Mouse (Mus musculus): ENCODE data around the gene Cd300c. TPM values are rescaled to one million over a fixed set of nuclear protein-coding genes. Genes with fewer than 3 reads are reported as not detected.

The Cd300c gene
- polyA plus RNA-seq (2015; fragmentation: Illumina TruSeq; extraction: RNeasy Lipid Tissue Mini Kit (QIAGEN cat#74804); ENCODE audit: insufficient read depth, low replicate concordance) = 7.7 TPM

DNA sequence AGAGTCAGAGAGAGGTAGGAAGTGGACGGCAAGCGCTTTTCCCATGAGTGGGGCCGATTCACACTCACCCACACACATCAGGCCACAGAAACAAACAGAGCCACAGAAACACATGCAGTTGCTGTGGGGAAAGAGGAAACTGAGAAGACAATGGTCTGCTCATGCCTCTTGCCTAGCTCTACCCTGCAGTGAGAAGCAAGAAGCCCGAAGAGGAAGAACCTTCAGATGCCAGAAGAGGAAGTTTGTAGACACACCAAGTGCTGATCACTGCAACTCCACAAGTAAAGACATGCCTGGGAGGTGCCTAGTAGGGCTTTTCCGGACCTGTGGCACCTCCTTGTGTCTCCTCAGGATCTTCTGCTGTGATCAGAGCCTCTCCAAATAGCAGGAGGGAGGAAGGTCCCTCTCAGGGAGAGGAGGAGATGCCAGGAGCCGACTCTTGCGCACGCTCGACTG is at the start of gene Cd300c:
Cd300c (minus strand) TSS at position 406 of the 456 bp plus-strand sequence.

DNA sequence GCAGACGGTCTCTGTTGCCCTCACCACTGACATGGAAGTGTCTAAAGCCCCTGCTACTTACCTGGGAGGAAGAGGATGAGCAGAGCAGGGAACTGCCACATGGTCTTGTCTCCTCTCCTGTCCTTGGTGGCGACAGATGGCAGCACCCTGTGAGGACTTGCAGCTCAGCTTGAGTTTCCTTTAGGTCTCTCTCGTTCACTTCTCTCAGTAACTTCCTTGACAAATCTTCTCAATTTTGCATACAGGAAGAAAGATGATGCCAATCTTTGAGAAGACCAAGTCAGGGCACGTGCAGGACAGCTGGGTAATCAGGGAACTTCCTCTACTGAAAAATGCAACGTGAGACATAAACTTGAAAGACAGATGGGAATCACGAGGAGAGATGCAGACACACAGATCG is 47.1 kb upstream of the Cd300c start, which contains the start of gene Cd300ld2:
Cd300ld2 (minus strand) TSS at position 101 of the 400 bp plus-strand sequence.

GRCm38 (mm10) chr11:115001474-115002040 is 32.6 kb upstream of the Cd300c start, which contains the start of gene Cd300c2:
Cd300c2 (minus strand) TSS chr11:115001880.

GRCm38 (mm10) chr11:114989793-114990192 is 20.8 kb upstream of the Cd300c start, which contains the start of gene Cd300ld:
Cd300ld (minus strand) TSS chr11:114989922.

DNA sequence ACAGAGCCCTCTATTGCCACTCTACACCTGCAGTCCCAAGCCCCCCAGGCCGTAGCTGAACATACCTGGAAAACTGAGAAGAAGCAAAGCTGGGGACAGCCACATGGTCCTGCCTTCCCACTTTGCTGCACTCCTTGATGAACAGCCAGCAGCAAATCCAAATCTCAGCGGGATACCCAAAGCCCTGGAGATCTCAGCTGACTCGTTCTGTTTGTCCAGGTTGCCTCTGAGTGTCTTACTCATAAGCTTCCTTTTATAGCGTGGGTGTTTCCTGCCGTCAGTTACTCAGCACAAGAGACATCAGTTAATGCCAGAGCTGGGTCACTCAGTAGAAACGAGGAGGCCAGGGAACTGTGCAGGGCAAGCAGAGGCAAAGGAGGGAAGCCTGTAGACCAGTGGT is 34.8 kb downstream of the Cd300c start, which contains the start of gene Cd300lb:
Cd300lb (minus strand) TSS at position 243 of the 400 bp plus-strand sequence.

Other genes starting within 250 kb of the Cd300c start
- gene Dnaic2, start 241.7 kb downstream of the Cd300c start, polyA plus RNA-seq (2015; fragmentation: Illumina TruSeq; extraction: RNeasy Lipid Tissue Mini Kit (QIAGEN cat#74804); ENCODE audit: insufficient read depth, low replicate concordance) = 0.65 TPM
- gene Kif19a, start 203.8 kb downstream of the Cd300c start, polyA plus RNA-seq (2015; fragmentation: Illumina TruSeq; extraction: RNeasy Lipid Tissue Mini Kit (QIAGEN cat#74804); ENCODE audit: insufficient read depth, low replicate concordance) = 1.8 TPM
- not detected for gene Btbd17, start 173.2 kb downstream of the Cd300c start, polyA plus RNA-seq (2015; fragmentation: Illumina TruSeq; extraction: RNeasy Lipid Tissue Mini Kit (QIAGEN cat#74804); ENCODE audit: insufficient read depth, low replicate concordance)
- gene Gpr142, start 170.2 kb downstream of the Cd300c start, polyA plus RNA-seq (2015; fragmentation: Illumina TruSeq; extraction: RNeasy Lipid Tissue Mini Kit (QIAGEN cat#74804); ENCODE audit: insufficient read depth, low replicate concordance) = not detected
- 4.4 TPM for gene Gprc5c, start 118.0 kb downstream of the Cd300c start, polyA plus RNA-seq (2015; fragmentation: Illumina TruSeq; extraction: RNeasy Lipid Tissue Mini Kit (QIAGEN cat#74804); ENCODE audit: insufficient read depth, low replicate concordance)
- 37.7 TPM for gene Cd300a, start 79.1 kb downstream of the Cd300c start, polyA plus RNA-seq (2015; fragmentation: Illumina TruSeq; extraction: RNeasy Lipid Tissue Mini Kit (QIAGEN cat#74804); ENCODE audit: insufficient read depth, low replicate concordance)
- gene Cd300lb, start 34.8 kb downstream of the Cd300c start, polyA plus RNA-seq (2015; fragmentation: Illumina TruSeq; extraction: RNeasy Lipid Tissue Mini Kit (QIAGEN cat#74804); ENCODE audit: insufficient read depth, low replicate concordance) = 9.6 TPM
- 12.6 TPM for gene Cd300ld, start 20.8 kb upstream of the Cd300c start, polyA plus RNA-seq (2015; fragmentation: Illumina TruSeq; extraction: RNeasy Lipid Tissue Mini Kit (QIAGEN cat#74804); ENCODE audit: insufficient read depth, low replicate concordance)
- 52.5 TPM for gene Cd300c2, start 32.7 kb upstream of the Cd300c start, polyA plus RNA-seq (2015; fragmentation: Illumina TruSeq; extraction: RNeasy Lipid Tissue Mini Kit (QIAGEN cat#74804); ENCODE audit: insufficient read depth, low replicate concordance)
- not detected for gene Cd300ld2, start 47.0 kb upstream of the Cd300c start, polyA plus RNA-seq (2015; fragmentation: Illumina TruSeq; extraction: RNeasy Lipid Tissue Mini Kit (QIAGEN cat#74804); ENCODE audit: insufficient read depth, low replicate concordance)
- 0.65 TPM for gene Cd300ld4, start 57.9 kb upstream of the Cd300c start, polyA plus RNA-seq (2015; fragmentation: Illumina TruSeq; extraction: RNeasy Lipid Tissue Mini Kit (QIAGEN cat#74804); ENCODE audit: insufficient read depth, low replicate concordance)
- not detected for gene Cd300ld5, start 68.6 kb upstream of the Cd300c start, polyA plus RNA-seq (2015; fragmentation: Illumina TruSeq; extraction: RNeasy Lipid Tissue Mini Kit (QIAGEN cat#74804); ENCODE audit: insufficient read depth, low replicate concordance)
- gene Cd300ld3, start 79.3 kb upstream of the Cd300c start, polyA plus RNA-seq (2015; fragmentation: Illumina TruSeq; extraction: RNeasy Lipid Tissue Mini Kit (QIAGEN cat#74804); ENCODE audit: insufficient read depth, low replicate concordance) = 11.1 TPM
- gene Cd300e, start 93.0 kb upstream of the Cd300c start, polyA plus RNA-seq (2015; fragmentation: Illumina TruSeq; extraction: RNeasy Lipid Tissue Mini Kit (QIAGEN cat#74804); ENCODE audit: insufficient read depth, low replicate concordance) = 20.9 TPM
- gene Rab37, start 122.3 kb upstream of the Cd300c start, polyA plus RNA-seq (2015; fragmentation: Illumina TruSeq; extraction: RNeasy Lipid Tissue Mini Kit (QIAGEN cat#74804); ENCODE audit: insufficient read depth, low replicate concordance) = 23.0 TPM
- 35.4 TPM for gene Cd300lf, start 164.8 kb upstream of the Cd300c start, polyA plus RNA-seq (2015; fragmentation: Illumina TruSeq; extraction: RNeasy Lipid Tissue Mini Kit (QIAGEN cat#74804); ENCODE audit: insufficient read depth, low replicate concordance)
- gene Slc9a3r1, start 194.2 kb upstream of the Cd300c start, polyA plus RNA-seq (2015; fragmentation: Illumina TruSeq; extraction: RNeasy Lipid Tissue Mini Kit (QIAGEN cat#74804); ENCODE audit: insufficient read depth, low replicate concordance) = 51.1 TPM
- gene Tmem104, start 218.3 kb upstream of the Cd300c start, polyA plus RNA-seq (2015; fragmentation: Illumina TruSeq; extraction: RNeasy Lipid Tissue Mini Kit (QIAGEN cat#74804); ENCODE audit: insufficient read depth, low replicate concordance) = 2.9 TPM
- 16.0 TPM for gene Nat9, start 218.7 kb upstream of the Cd300c start, polyA plus RNA-seq (2015; fragmentation: Illumina TruSeq; extraction: RNeasy Lipid Tissue Mini Kit (QIAGEN cat#74804); ENCODE audit: insufficient read depth, low replicate concordance)